Mouse (Mus musculus) thymus, adult 18-20 months (tissue): ENCODE results near the gene Bola2.
"Not testable (repeated sequence)": the region's sequence is repeated elsewhere in the genome, so short reads cannot be mapped to it uniquely, and the experiment has no call there.

Experiments used
- DNase-seq, 2 experiments: peaks; one replicate each; pipeline ENCODE4 v3.0.0; 2022; ENCODE audit warnings: mixed read lengths in 2 of 2

The Bola2 gene

GRCm38 (mm10) chr7:126710266-126710665 lies 15.1 kb downstream of the Bola2 start:
- DNase-seq: peak in 1 of 2 experiments; percentile 28

GRCm38 (mm10) chr7:126711910-126712309 lies 16.7 kb downstream of the Bola2 start:
- DNase-seq: peak; percentile 31 to 71

GRCm38 (mm10) chr7:126715679-126716078 lies 20.5 kb downstream of the Bola2 start:
- no peak for DNase-seq

GRCm38 (mm10) chr7:126717566-126717965 lies 22.4 kb downstream of the Bola2 start:
- no peak for DNase-seq

- DNase-seq: peak in 1 of 2 experiments; percentile 23
Measured at GRCm38 (mm10) chr7:126718787-126719337, 23.7 kb downstream of the Bola2 start.

GRCm38 (mm10) chr7:126721635-126722034 lies 26.4 kb downstream of the Bola2 start:
- DNase-seq: no peak

- no peak for DNase-seq
Measured at GRCm38 (mm10) chr7:126725077-126725476, 29.9 kb downstream of the Bola2 start.

GRCm38 (mm10) chr7:126725667-126726066 lies 30.5 kb downstream of the Bola2 start:
- no peak for DNase-seq

GRCm38 (mm10) chr7:126730256-126730789 lies 35.1 kb downstream of the Bola2 start:
- DNase-seq: not testable (repeated sequence)

- DNase-seq: no peak
Measured at GRCm38 (mm10) chr7:126736122-126736521, 40.9 kb downstream of the Bola2 start.

- no peak for DNase-seq
Measured at GRCm38 (mm10) chr7:126739551-126739950, 44.4 kb downstream of the Bola2 start.

GRCm38 (mm10) chr7:126740132-126740735 lies 45.0 kb downstream of the Bola2 start:
- no peak for DNase-seq

- no peak for DNase-seq
Measured at GRCm38 (mm10) chr7:126740977-126741376, 45.8 kb downstream of the Bola2 start.

- no peak for DNase-seq
Measured at GRCm38 (mm10) chr7:126741452-126741851, 46.3 kb downstream of the Bola2 start.

- DNase-seq: no peak
Measured at GRCm38 (mm10) chr7:126741964-126742482, 46.8 kb downstream of the Bola2 start.

- DNase-seq: no peak
Measured at GRCm38 (mm10) chr7:126746066-126746465, 50.9 kb downstream of the Bola2 start.

GRCm38 (mm10) chr7:126746798-126747197 lies 51.6 kb downstream of the Bola2 start:
- DNase-seq: no peak

GRCm38 (mm10) chr7:126748824-126749223 lies 53.6 kb downstream of the Bola2 start:
- no peak for DNase-seq
